Mouse (Mus musculus) cerebellum, adult 2 months (tissue): ENCODE measurements around the gene Hhat.

Experiments used
- CTCF ChIP-seq: fragments of 200-500 bp; IDR thresholded peaks from 2 replicates; pipeline ENCODE4 v1.5.1; 2011; ENCODE audit warnings: low read depth, mild to moderate bottlenecking, control low read depth, low read length, moderate library complexity, borderline replicate concordance; ENCODE audit not compliant: insufficient read depth
- POLR2A ChIP-seq: fragments of 200-500 bp; IDR thresholded peaks from 2 replicates; pipeline ENCODE4 v1.6.1; 2011; ENCODE audit warnings: low read length, control low read depth, borderline replicate concordance; ENCODE audit not compliant: insufficient read depth

- TF ChIP-seq CTCF (no peak), POLR2A (no peak)
Observed at GRCm38 (mm10) chr1:192542093-192542492, 228.9 kb downstream of the Hhat start.
